Mouse (Mus musculus): ENCODE data around the gene Ubl3.

DNA sequence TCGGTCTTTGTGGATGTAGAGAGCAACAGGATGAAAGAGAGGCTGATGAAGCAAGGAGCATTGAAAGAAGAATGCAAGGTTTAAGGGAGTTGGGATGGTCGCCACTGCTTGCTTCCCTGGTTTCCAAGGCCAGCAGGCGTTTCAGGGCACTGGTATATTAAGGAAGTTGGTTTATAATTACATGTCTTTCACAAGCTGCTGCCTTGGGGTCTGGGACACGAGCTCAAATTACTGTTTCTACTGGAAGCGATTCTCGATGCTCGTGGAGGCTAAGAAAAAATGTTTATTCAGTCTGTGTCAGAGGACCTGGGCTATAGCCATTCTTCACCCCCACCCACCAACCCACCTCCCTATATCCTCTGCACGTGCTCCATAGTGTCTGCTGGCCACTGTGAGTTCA, 25.8 kb upstream of the Ubl3 start:
- TF ChIP-seq POLR2A (IDR thresholded peaks at IDR 0.05; ENCODE audit: insufficient read length, low read depth) (no peak), USF1 (IDR thresholded peaks at IDR 0.05; ENCODE audit: low read depth) (no peak), POLR2AphosphoS2 (IDR thresholded peaks at IDR 0.05; ENCODE audit: insufficient read length, low read depth) (no peak), TCF12 (IDR thresholded peaks at IDR 0.05; ENCODE audit: insufficient read depth, poor library complexity, severe bottlenecking) (no peak), E2F4 (IDR thresholded peaks at IDR 0.05; ENCODE audit: insufficient read depth) (no peak), TCF3 (IDR thresholded peaks at IDR 0.05; ENCODE audit: insufficient read length, low read depth) (no peak)

Measured in myocyte (in vitro differentiated cells).